Mouse (Mus musculus): ENCODE results near the gene Pard3.

Pard3 gene

GRCm38 (mm10) chr8:127431236-127431635 is 367.5 kb downstream of the Pard3 start:
- no peak for DNase-seq (ENCODE audit: low spot score in 2 of 2)

GRCm38 (mm10) chr8:127435975-127436374 is 372.3 kb downstream of the Pard3 start:
- DNase-seq (ENCODE audit: low spot score in 2 of 2) = no peak

GRCm38 (mm10) chr8:127437613-127438235 is 374.0 kb downstream of the Pard3 start:
- no peak for DNase-seq (ENCODE audit: low spot score in 2 of 2)

GRCm38 (mm10) chr8:127438625-127439391 is 375.1 kb downstream of the Pard3 start:
- DNase-seq (ENCODE audit: low spot score in 2 of 2) = peak; percentile 59 to 67

- DNase-seq (ENCODE audit: low spot score in 2 of 2) = peak; percentile 49 to 64
These were observed 375.9 kb downstream of the Pard3 start for GRCm38 (mm10) chr8:127439392-127440160.

GRCm38 (mm10) chr8:127440161-127440833 is 376.6 kb downstream of the Pard3 start:
- DNase-seq (ENCODE audit: low spot score in 2 of 2) = peak; percentile 38 to 53

GRCm38 (mm10) chr8:127440834-127441485 is 377.3 kb downstream of the Pard3 start:
- no peak for DNase-seq (ENCODE audit: low spot score in 2 of 2)

- DNase-seq (ENCODE audit: low spot score in 2 of 2) = no peak
These were observed 383.7 kb downstream of the Pard3 start for GRCm38 (mm10) chr8:127447401-127447800.

GRCm38 (mm10) chr8:127449066-127449840 is 385.6 kb downstream of the Pard3 start:
- DNase-seq (ENCODE audit: low spot score in 2 of 2) = no peak

GRCm38 (mm10) chr8:127450954-127451668 is 387.4 kb downstream of the Pard3 start:
- no peak for DNase-seq (ENCODE audit: low spot score in 2 of 2)

- no peak for DNase-seq (ENCODE audit: low spot score in 2 of 2)
These were observed 388.7 kb downstream of the Pard3 start for GRCm38 (mm10) chr8:127452364-127452763.

GRCm38 (mm10) chr8:127457901-127458300 is 394.2 kb downstream of the Pard3 start:
- DNase-seq (ENCODE audit: low spot score in 2 of 2) = no peak

GRCm38 (mm10) chr8:127461173-127461572 is 397.5 kb downstream of the Pard3 start:
- no peak for DNase-seq (ENCODE audit: low spot score in 2 of 2)

GRCm38 (mm10) chr8:127462378-127462935 is 398.8 kb downstream of the Pard3 start:
- no peak for DNase-seq (ENCODE audit: low spot score in 2 of 2)

GRCm38 (mm10) chr8:127464300-127464699 is 400.6 kb downstream of the Pard3 start:
- no peak for DNase-seq (ENCODE audit: low spot score in 2 of 2)

GRCm38 (mm10) chr8:127472204-127472603 is 408.5 kb downstream of the Pard3 start:
- no peak for DNase-seq (ENCODE audit: low spot score in 2 of 2)

GRCm38 (mm10) chr8:127480003-127480402 is 416.3 kb downstream of the Pard3 start:
- no peak for DNase-seq (ENCODE audit: low spot score in 2 of 2)

- DNase-seq (ENCODE audit: low spot score in 2 of 2) = no peak
These were observed 421.9 kb downstream of the Pard3 start for GRCm38 (mm10) chr8:127485618-127486017.

GRCm38 (mm10) chr8:127491963-127492362 is 428.3 kb downstream of the Pard3 start:
- no peak for DNase-seq (ENCODE audit: low spot score in 2 of 2)

Measured in right cerebral cortex, postnatal 10 days (tissue).